Mouse (Mus musculus): ENCODE data around the gene Znhit6. TPM values are rescaled to one million over a fixed set of nuclear protein-coding genes. Genes with fewer than 3 reads are reported as not detected.

Gene Znhit6
- total and polyA plus RNA-seq, 2 experiments from 2014 or later, result 8.1 to 36.6 TPM

DNA sequence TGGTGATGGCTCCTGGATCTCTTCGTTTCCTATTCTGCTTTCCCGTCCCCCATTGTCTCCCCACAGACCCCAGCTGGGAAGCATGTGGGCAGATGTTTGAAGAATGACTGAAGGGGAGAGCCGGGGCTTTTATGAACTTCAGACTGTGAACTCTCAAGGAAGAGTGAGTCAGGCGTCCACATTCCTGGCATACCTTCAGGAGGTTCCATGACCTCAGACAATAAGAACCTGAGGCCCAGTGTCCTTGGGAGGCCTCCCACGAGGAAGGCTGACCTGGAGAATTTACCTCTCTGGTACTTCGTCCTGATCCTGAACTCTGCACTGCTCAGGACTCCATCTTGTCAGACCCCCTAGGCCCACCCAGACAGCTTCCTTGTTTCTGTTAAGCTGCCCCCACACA is 56.9 kb downstream of the Znhit6 start:
- H3K9me3 ChIP-seq (ENCODE audit: low read length), result no peaks in the 10 kb centered on the region
- H3K4me2 ChIP-seq (ENCODE audit: low read depth, low read length, poor library complexity, severe bottlenecking), result no peak overlapping the region
- H3K9ac ChIP-seq (replicated peaks; ENCODE audit: low read length, poor library complexity, severe bottlenecking), result no peak overlapping the region
- DNase-seq (ENCODE audit: low spot score) (no peak), ATAC-seq (ENCODE audit: low FRiP score) (no peak)
- WGBS, result 31% methylated on average over 6 of the region's 6 CpGs
- H3K4me1 ChIP-seq (ENCODE audit: insufficient read depth, low read length), result no peaks in the 10 kb centered on the region
- H3K27me3 ChIP-seq (ENCODE audit: insufficient read depth, low read length), result no peaks in the 10 kb centered on the region
- no peak overlapping the region for H3K4me3 ChIP-seq (ENCODE audit: low read depth, low read length)
- no peak for TF ChIP-seq CTCF (IDR thresholded peaks at IDR 0.05)
- H3K36me3 ChIP-seq (ENCODE audit: insufficient read depth, low read length), result no peaks in the 10 kb centered on the region
- H3K27ac ChIP-seq (ENCODE audit: low read depth, low read length), result no peak overlapping the region

DNA sequence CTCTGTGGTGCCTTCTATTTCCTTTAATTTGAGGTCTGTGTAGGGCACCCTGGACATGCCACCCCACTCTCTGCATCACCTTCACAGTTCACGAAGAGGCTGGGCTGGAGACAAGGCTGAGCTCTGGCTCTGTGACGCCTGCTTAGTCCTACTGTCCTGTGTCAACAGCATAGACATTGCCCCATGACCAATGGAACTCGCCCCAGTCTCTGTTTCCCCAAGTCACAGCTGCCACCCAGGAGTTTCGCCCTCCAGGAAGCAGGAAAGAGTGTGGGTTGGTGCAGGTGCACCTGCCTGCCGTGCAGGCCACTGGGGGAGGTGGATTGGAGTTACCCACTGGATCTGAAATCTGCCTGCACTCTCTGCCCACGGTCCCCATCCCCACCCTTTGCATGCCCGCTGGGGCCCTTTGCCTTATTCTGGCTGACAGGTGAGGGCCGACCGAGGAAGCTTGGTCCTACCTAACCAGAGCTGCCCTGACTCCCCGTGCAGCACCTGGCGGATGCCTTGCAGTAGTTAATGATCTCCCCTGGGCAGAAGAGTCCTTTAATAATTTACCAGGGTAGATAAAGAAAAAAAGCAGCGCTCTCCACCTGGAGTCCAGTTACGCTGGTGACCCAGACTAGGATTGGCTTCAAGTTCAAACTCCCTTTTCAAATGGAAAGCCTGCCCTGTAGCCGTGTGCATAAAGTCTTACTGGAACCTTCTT is 58.2 kb downstream of the Znhit6 start:
- TF ChIP-seq CTCF (IDR thresholded peaks at IDR 0.05), result no peak
- Histone ChIP-seq H3K9me3 (ENCODE audit: low read length) (no peaks in the 10 kb centered on the region), H3K4me2 (ENCODE audit: low read depth, low read length, poor library complexity, severe bottlenecking) (no peak overlapping the region), H3K4me1 (ENCODE audit: insufficient read depth, low read length) (no peaks in the 10 kb centered on the region), H3K27ac (ENCODE audit: low read depth, low read length) (no peak overlapping the region), H3K27me3 (ENCODE audit: insufficient read depth, low read length) (no peaks in the 10 kb centered on the region), H3K9ac (replicated peaks; ENCODE audit: low read length, poor library complexity, severe bottlenecking) (no peak overlapping the region), H3K4me3 (ENCODE audit: low read depth, low read length) (no peak overlapping the region), H3K36me3 (ENCODE audit: insufficient read depth, low read length) (no peaks in the 10 kb centered on the region)
- 80% methylated on average over 14 of the region's 14 CpGs for WGBS
- DNase-seq (ENCODE audit: low spot score) (no peak), ATAC-seq (ENCODE audit: low FRiP score) (no peak; the same call in 1 of the 2 replicates)

DNA sequence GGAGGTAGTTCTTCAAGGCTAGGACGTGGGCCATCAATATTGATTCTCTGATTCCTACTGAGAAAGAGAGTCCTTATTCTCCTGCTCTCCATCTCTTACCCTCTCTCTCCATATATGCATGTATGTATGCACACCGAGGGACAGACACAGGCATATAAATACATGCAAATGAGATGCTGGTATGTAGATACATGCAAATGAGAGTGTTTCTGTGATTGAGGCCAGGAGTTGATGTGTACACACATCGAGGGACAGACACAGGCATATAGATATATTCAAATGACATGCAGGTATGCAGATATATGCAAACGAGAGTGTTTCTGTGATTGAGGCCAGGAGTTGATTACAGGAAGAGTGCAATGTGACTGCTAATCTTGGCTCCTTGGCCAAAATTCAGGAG is 64.2 kb downstream of the Znhit6 start:
- Histone ChIP-seq H3K9me3 (ENCODE audit: low read length) (no peaks in the 10 kb centered on the region), H3K27ac (ENCODE audit: low read depth, low read length) (no peak overlapping the region), H3K27me3 (ENCODE audit: insufficient read depth, low read length) (no peaks in the 10 kb centered on the region), H3K36me3 (ENCODE audit: insufficient read depth, low read length) (no peaks in the 10 kb centered on the region), H3K4me3 (ENCODE audit: low read depth, low read length) (no peak overlapping the region), H3K4me2 (ENCODE audit: low read depth, low read length, poor library complexity, severe bottlenecking) (no peak overlapping the region), H3K9ac (replicated peaks; ENCODE audit: low read length, poor library complexity, severe bottlenecking) (no peak overlapping the region), H3K4me1 (ENCODE audit: insufficient read depth, low read length) (no peaks in the 10 kb centered on the region)
- no peak for TF ChIP-seq CTCF (IDR thresholded peaks at IDR 0.05)
- no peak for DNase-seq (ENCODE audit: low spot score)
- no peak for ATAC-seq (ENCODE audit: low FRiP score)
- WGBS, result 56% methylated on average over 4 of the region's 4 CpGs

DNA sequence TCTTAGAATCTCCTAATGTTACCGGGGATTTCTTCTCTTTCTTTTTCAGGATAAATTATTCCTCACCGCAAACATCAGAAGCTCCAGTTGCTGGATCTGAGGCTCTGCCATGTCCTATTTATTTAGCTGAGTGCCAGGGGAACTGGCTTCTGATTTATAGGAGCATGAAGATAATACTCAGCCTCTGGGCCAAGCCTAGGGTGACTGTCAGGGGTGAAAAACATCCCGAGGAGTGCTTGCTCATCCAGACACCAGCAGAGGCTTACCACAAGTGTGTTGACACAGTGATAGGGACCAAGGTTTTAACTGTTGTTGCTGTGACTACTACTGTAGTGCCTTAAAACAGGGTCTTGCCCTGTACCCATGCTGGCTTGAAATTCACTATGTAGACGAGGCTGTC is 64.6 kb downstream of the Znhit6 start:
- no peak for TF ChIP-seq CTCF (IDR thresholded peaks at IDR 0.05)
- no peak overlapping the region for H3K27ac ChIP-seq (ENCODE audit: low read depth, low read length)
- 41% methylated on average over 4 of the region's 4 CpGs for WGBS
- no peak overlapping the region for H3K9ac ChIP-seq (replicated peaks; ENCODE audit: low read length, poor library complexity, severe bottlenecking)
- no peaks in the 10 kb centered on the region for H3K9me3 ChIP-seq (ENCODE audit: low read length)
- no peak overlapping the region for H3K4me2 ChIP-seq (ENCODE audit: low read depth, low read length, poor library complexity, severe bottlenecking)
- H3K4me1 ChIP-seq (ENCODE audit: insufficient read depth, low read length), result no peaks in the 10 kb centered on the region
- no peaks in the 10 kb centered on the region for H3K27me3 ChIP-seq (ENCODE audit: insufficient read depth, low read length)
- H3K4me3 ChIP-seq (ENCODE audit: low read depth, low read length), result no peak overlapping the region
- no peaks in the 10 kb centered on the region for H3K36me3 ChIP-seq (ENCODE audit: insufficient read depth, low read length)
- DNase-seq (ENCODE audit: low spot score), result no peak
- no peak for ATAC-seq (ENCODE audit: low FRiP score)

DNA sequence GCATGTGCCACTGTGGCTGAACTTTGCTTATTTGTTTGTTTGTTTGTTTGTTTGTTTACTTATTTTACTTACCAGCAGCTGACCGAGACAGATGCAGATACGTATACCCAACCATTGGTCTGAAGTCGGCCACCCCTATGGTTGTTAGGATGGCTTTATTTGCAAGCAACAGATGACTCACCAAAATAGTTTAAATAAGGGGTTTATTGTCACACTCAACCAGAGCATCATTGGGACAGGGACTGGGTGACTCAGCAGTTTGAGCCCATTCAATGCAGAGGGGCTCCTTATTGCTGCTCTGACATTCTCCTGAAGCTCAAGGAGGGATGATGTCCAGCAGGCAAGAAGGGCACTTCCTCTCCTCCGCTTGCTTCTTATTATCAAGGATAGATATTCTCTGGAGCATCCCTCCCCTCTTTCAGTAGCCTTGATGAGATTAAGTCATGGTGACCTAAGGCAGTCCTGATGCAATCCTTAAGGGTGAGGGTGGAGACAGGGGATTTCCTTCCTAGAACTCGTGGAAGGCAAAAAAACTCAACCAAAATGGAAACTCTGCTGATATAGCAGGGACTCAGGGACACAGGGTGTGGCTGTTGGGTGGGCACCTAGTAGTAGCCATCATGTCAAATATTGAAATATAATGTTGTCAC is 65.2 kb downstream of the Znhit6 start:
- Histone ChIP-seq H3K4me3 (ENCODE audit: low read depth, low read length) (no peak overlapping the region), H3K36me3 (ENCODE audit: insufficient read depth, low read length) (no peaks in the 10 kb centered on the region), H3K27ac (ENCODE audit: low read depth, low read length) (no peak overlapping the region), H3K27me3 (ENCODE audit: insufficient read depth, low read length) (no peaks in the 10 kb centered on the region), H3K9ac (replicated peaks; ENCODE audit: low read length, poor library complexity, severe bottlenecking) (no peak overlapping the region), H3K4me1 (ENCODE audit: insufficient read depth, low read length) (no peaks in the 10 kb centered on the region), H3K9me3 (ENCODE audit: low read length) (no peaks in the 10 kb centered on the region), H3K4me2 (ENCODE audit: low read depth, low read length, poor library complexity, severe bottlenecking) (no peak overlapping the region)
- ATAC-seq (ENCODE audit: low FRiP score) (no peak), DNase-seq (ENCODE audit: low spot score) (no peak)
- WGBS, result 86% methylated on average over 5 of the region's 5 CpGs
- no peak for TF ChIP-seq CTCF (IDR thresholded peaks at IDR 0.05)

DNA sequence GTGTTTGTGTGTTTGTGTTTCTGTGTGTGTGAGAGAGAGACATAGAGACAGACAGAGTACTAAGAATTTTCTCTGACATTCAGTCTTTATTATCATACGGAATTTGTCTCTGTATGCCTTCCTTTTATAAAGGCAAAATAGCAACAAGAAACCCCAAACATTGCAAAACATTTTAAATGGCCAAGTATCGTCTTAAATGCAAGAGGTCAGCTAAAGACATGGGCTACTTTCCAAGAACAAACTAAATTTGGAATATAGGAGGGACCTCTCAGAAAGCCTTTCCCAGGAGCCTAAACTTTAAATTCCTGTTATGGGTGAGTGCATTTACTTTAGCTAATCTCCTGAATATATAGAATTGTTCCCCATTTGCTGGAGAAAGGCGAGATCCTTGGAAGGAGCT is 65.9 kb downstream of the Znhit6 start:
- Histone ChIP-seq H3K9me3 (ENCODE audit: low read length) (no peaks in the 10 kb centered on the region), H3K4me3 (ENCODE audit: low read depth, low read length) (no peak overlapping the region), H3K4me2 (ENCODE audit: low read depth, low read length, poor library complexity, severe bottlenecking) (no peak overlapping the region), H3K27ac (ENCODE audit: low read depth, low read length) (no peak overlapping the region), H3K36me3 (ENCODE audit: insufficient read depth, low read length) (no peaks in the 10 kb centered on the region), H3K9ac (replicated peaks; ENCODE audit: low read length, poor library complexity, severe bottlenecking) (no peak overlapping the region), H3K4me1 (ENCODE audit: insufficient read depth, low read length) (no peaks in the 10 kb centered on the region), H3K27me3 (ENCODE audit: insufficient read depth, low read length) (no peaks in the 10 kb centered on the region)
- TF ChIP-seq CTCF (IDR thresholded peaks at IDR 0.05), result no peak
- WGBS, result 76% methylated on average over 3 of the region's 3 CpGs
- DNase-seq (ENCODE audit: low spot score) (no peak), ATAC-seq (ENCODE audit: low FRiP score) (no peak)
